17 mouse cellular contexts compared by ENCODE assay signal in genomic region chr5:130217406-130217805, GRCm38 (mm10). TPM values are rescaled to one million over a fixed set of nuclear protein-coding genes. Genes with fewer than 3 reads are reported as not detected.
A peak's percentile ranks its signal among the peaks of the same experiment; 100 is the strongest.
DNase-seq lines count a peak whose midpoint lies in the region; ATAC-seq and TF ChIP-seq lines count a peak whose summit lies in the region.
"Had no signal": no experiment of that assay in that cellular context is flagged by ENCODE, and none has a peak within 500 bp of the region (broad histone marks: within the 10 kb centered on the region; RNA-seq: fewer than 3 reads in every experiment).

No protein-coding gene starts in this region.

- intact Hi-C loops in gastrocnemius, postnatal 14 days (cut with DNase I; ENCODE audit: low total_unique reads) = no loop called here

- no peak for TF ChIP-seq EP300 in lung, postnatal 0 days (IDR thresholded peaks at IDR 0.05)

- no peak overlapping the region for H3K4me2 ChIP-seq in kidney, embryonic 14.5 days (replicated peaks; ENCODE audit: low read depth, low read length)
- H3K4me2 ChIP-seq in lung, postnatal 0 days (replicated peaks; ENCODE audit: low read depth, low read length) = no peak overlapping the region
- H3K4me2 ChIP-seq: embryonic facial prominence, embryonic 12.5 days; heart, embryonic 13.5 days; hindbrain, embryonic 15.5 days had no signal

- WGBS in kidney, embryonic 14.5 days = 90% methylated on average over 4 of the region's 4 CpGs
- 60% methylated on average over 4 of the region's 4 CpGs for WGBS in lung, postnatal 0 days

- no peaks in the 10 kb centered on the region; the same call in 1 of the 2 replicates for H3K9me3 ChIP-seq in kidney, embryonic 14.5 days (ENCODE audit: control insufficient read depth, low read length)
- no peaks in the 10 kb centered on the region for H3K9me3 ChIP-seq in lung, postnatal 0 days (ENCODE audit: low read length)
- H3K9me3 ChIP-seq: embryonic facial prominence, embryonic 12.5 days; heart, embryonic 13.5 days; hindbrain, embryonic 15.5 days had no signal

- H3K36me3 ChIP-seq in kidney, embryonic 14.5 days (ENCODE audit: control insufficient read depth, insufficient read depth, low read length) = peaks cover 18% of the 10 kb centered on the region
- H3K36me3 ChIP-seq in lung, postnatal 0 days (ENCODE audit: insufficient read depth, low read length) = no peaks in the 10 kb centered on the region

- H3K9ac ChIP-seq in kidney, embryonic 14.5 days (ENCODE audit: low read depth, low read length) = no peak overlapping the region
- no peak overlapping the region for H3K9ac ChIP-seq in lung, postnatal 0 days (replicated peaks; ENCODE audit: low read depth)
- H3K9ac ChIP-seq: embryonic facial prominence, embryonic 12.5 days; heart, embryonic 13.5 days; hindbrain, embryonic 15.5 days had no signal

- no peaks in the 10 kb centered on the region for H3K27me3 ChIP-seq in kidney, embryonic 14.5 days (ENCODE audit: control insufficient read depth, insufficient read depth, low read length)
- no peaks in the 10 kb centered on the region for H3K27me3 ChIP-seq in lung, postnatal 0 days (replicated peaks; ENCODE audit: insufficient read depth, low read length)
- H3K27me3 ChIP-seq: embryonic facial prominence, embryonic 12.5 days; heart, embryonic 13.5 days; hindbrain, embryonic 15.5 days had no signal

- ATAC-seq in kidney, embryonic 14.5 days (ENCODE audit: low FRiP score, low TSS enrichment) = no peak
- no peak for ATAC-seq in lung, postnatal 0 days
- ATAC-seq: forebrain, embryonic 16.5 days had no signal

- 0 out of 2 replicates have a peak, but pooled peaks cover 7% of the 10 kb centered on the region for H3K4me1 ChIP-seq in kidney, embryonic 14.5 days (ENCODE audit: control insufficient read depth, insufficient read depth, low read length)
- peaks cover 4% of the 10 kb centered on the region; the same call in 1 of the 2 replicates for H3K4me1 ChIP-seq in lung, postnatal 0 days (ENCODE audit: insufficient read depth, low read depth, low read length)
- H3K4me1 ChIP-seq: embryonic facial prominence, embryonic 12.5 days had no signal

- peak; percentile 38 for DNase-seq in kidney, adult 9 months
- peak; percentile 79 for DNase-seq in adipocyte (ENCODE audit: low spot score)
- DNase-seq in lung, postnatal 0 days (ENCODE audit: low spot score) = peak; percentile 61
- peak; percentile 41 for DNase-seq in lung, postnatal 36 days
- DNase-seq in gastrocnemius, postnatal 14 days = no peak
- no peak for DNase-seq in layer of hippocampus, adult 9-11 months
- DNase-seq: adrenal gland, adult 8-10 months; cerebellum, adult 11 months; cerebellum, adult 8-10 months; cerebellum, postnatal 14 days; gastrocnemius, postnatal 25 days; heart, postnatal 36 days had no signal

- H3K27ac ChIP-seq in kidney, embryonic 14.5 days (ENCODE audit: low read depth, low read length) = no peak overlapping the region
- peak overlapping the region; percentile 21; the same call in 1 of the 2 replicates for H3K27ac ChIP-seq in lung, postnatal 0 days (ENCODE audit: low read length)
- H3K27ac ChIP-seq: embryonic facial prominence, embryonic 12.5 days; heart, embryonic 13.5 days; hindbrain, embryonic 15.5 days had no signal

- no peak overlapping the region for H3K4me3 ChIP-seq in kidney, embryonic 14.5 days (ENCODE audit: low read length)
- no peak overlapping the region for H3K4me3 ChIP-seq in lung, postnatal 0 days (ENCODE audit: low read depth, low read length)
- H3K4me3 ChIP-seq: embryonic facial prominence, embryonic 12.5 days; heart, embryonic 13.5 days; hindbrain, embryonic 15.5 days had no signal

- TF ChIP-seq CTCF in lung, postnatal 0 days (IDR thresholded peaks at IDR 0.05) = no peak

RNA-seq across cellular contexts. Expression of gene Tmem248, which starts 0.5 kb away (rescaled TPM):
- 42.2 and 45.9 TPM in 2 replicates for polyA plus RNA-seq in kidney, embryonic 14.5 days (2014; fragmentation: Nextera tagmentation; extraction: Ambion mirVana)
- polyA plus RNA-seq in lung, postnatal 0 days (2015; fragmentation: Nextera tagmentation; extraction: Ambion mirVana) = 41.0 and 46.4 TPM in 2 replicates
- total RNA-seq in gastrocnemius, postnatal 14 days (2021) = 10 to 100 TPM; 28.6 to 29.6 TPM

RNA-seq across cellular contexts. Expression of gene Sbds, which starts 37.9 kb away (rescaled TPM):
- 55.4 and 77.5 TPM in 2 replicates for polyA plus RNA-seq in kidney, embryonic 14.5 days (2014; fragmentation: Nextera tagmentation; extraction: Ambion mirVana)
- 94.8 and 97.5 TPM in 2 replicates for polyA plus RNA-seq in lung, postnatal 0 days (2015; fragmentation: Nextera tagmentation; extraction: Ambion mirVana)
- 10 to 100 TPM; 22.6 to 23.4 TPM for total RNA-seq in gastrocnemius, postnatal 14 days (2021)

RNA-seq across cellular contexts. Expression of gene Tyw1, which starts 38.0 kb away (rescaled TPM):
- 18.3 and 30.2 TPM in 2 replicates for polyA plus RNA-seq in kidney, embryonic 14.5 days (2014; fragmentation: Nextera tagmentation; extraction: Ambion mirVana)
- polyA plus RNA-seq in lung, postnatal 0 days (2015; fragmentation: Nextera tagmentation; extraction: Ambion mirVana) = 16.1 and 16.5 TPM in 2 replicates
- 1 to 10 TPM; 7.8 to 9.1 TPM for total RNA-seq in gastrocnemius, postnatal 14 days (2021)

RNA-seq across cellular contexts. Expression of gene Rabgef1, which starts 45.8 kb away (rescaled TPM):
- 21.0 and 26.7 TPM in 2 replicates for polyA plus RNA-seq in kidney, embryonic 14.5 days (2014; fragmentation: Nextera tagmentation; extraction: Ambion mirVana)
- polyA plus RNA-seq in lung, postnatal 0 days (2015; fragmentation: Nextera tagmentation; extraction: Ambion mirVana) = 48.4 and 50.5 TPM in 2 replicates
- total RNA-seq in gastrocnemius, postnatal 14 days (2021) = 10 to 100 TPM; 46.4 to 46.9 TPM

Comparison
In these comparisons a context has a peak if more than half of its experiments do, and no peak if none do; other contexts are left out.
1. DNase-seq: peak in kidney, adult 9 months (single experiment), adipocyte (single experiment), lung, postnatal 0 days (single experiment) and lung, postnatal 36 days (single experiment); none in gastrocnemius, postnatal 14 days (single experiment) and layer of hippocampus, adult 9-11 months (single experiment).